Mouse (Mus musculus) spleen, postnatal 0 days (tissue): ENCODE data around the gene 1810010H24Rik. TPM values are rescaled to one million over a fixed set of nuclear protein-coding genes. Genes with fewer than 3 reads are reported as not detected.

ENCODE experiments used
- polyA plus RNA-seq: library from polyadenylated mRNA; unstranded; fragments of >200 nt; fragmentation: Nextera tagmentation; extraction: Ambion mirVana; gene quantifications from 2 replicates; pipeline ENCODE4 v1.2.1, GENCODE M21; 2015

Gene 1810010H24Rik
- 2.3 TPM in 2 replicates for polyA plus RNA-seq

DNA sequence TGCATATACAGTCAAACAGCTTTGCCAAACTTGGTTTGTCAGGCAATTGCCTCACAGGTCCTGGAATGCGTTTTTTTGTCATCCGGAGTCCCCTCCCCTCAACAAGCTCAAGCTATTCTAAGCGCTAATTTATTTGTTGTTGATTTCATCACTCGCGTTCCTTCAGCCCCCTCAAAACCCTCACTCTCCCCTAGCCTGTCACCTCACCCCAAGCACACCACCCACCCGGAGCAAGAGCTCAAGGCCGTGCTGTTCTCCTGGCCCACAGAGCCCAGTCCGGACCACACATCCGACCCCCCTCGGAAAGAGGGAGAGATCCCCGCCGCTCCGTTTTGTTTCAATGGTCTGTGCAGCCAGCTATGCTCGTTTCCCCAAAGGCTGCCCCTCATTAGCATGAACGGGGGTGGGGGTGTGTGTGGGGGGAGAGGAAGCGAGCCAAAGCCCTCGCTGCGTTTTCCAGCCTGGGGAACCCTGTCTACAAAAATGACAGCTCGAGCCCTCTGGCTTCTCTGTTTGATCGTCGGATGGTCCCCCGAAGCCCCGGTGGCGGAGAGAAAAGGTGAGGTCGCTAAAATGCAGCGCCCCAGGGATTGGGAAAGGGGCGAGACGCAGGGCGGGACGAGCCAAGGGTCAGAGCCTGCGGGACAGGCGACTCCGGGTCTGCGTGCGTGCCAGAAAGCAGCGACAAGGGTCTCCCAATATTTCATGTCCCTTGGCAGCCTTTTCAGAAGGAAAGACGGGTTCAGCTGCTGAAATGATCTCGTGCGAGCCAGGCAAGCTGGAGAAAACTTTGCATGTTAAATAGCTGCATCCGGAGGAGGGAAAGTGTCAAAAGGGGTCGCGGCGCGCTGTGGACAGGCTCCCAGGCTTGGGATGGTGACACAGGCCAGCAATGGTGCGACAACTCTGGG, at the start of gene 1810010H24Rik:
1810010H24Rik (plus strand) TSS at position 271 of the 911 bp plus-strand sequence.

DNA sequence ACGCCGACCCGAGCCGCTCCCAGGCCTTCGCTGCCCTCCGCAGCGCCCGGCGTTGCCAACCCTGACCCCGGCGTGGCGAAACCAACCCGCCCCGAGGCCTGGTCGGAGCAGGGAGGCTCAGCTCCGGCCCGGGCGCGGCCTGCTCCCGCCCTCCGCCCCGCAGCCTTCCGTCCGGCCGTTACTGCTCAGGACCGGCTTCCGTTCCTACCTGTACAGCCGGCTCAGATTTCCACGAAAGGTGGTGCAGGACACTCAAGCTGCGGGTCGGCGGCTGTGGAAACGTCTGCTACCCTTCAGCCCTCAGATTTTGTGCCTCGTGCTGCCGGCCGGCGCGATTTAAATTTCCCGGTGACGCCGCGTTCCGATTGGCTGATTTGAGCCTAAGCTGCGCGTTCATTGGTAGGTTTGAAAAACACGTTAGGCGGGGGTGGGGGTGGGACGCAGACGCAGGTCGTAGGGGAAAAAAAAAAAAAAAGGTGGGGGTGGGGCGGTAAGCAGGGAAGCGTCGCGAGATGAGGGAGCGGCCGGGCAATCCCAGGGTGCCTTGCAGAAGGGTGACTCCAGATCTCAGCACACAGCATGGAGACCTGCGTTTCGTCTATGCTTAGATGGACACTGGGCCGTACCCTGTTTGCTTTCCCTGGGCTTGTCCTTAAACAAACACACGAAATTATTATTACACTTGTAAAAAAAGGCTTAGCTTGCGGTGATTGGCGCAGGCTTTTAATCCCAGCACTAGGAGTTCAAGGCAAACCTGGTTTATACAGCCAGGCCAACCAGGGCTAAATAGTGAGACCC, 26.1 kb upstream of the 1810010H24Rik start, which contains the start of gene Kpna2:
Kpna2 (minus strand) TSS at position 391 of the 798 bp plus-strand sequence.

Other genes starting within 250 kb of the 1810010H24Rik start
- 7.1 and 7.8 TPM in 2 replicates for gene Polg2, start 246.1 kb upstream of the 1810010H24Rik start, polyA plus RNA-seq
- gene Ddx5, start 236.5 kb upstream of the 1810010H24Rik start, polyA plus RNA-seq = 200 and 214 TPM in 2 replicates
- 10.7 and 14.1 TPM in 2 replicates for gene Cep95, start 236.4 kb upstream of the 1810010H24Rik start, polyA plus RNA-seq
- gene Smurf2, start 105.0 kb upstream of the 1810010H24Rik start, polyA plus RNA-seq = 5.4 and 6.8 TPM in 2 replicates
- gene Kpna2, start 26.1 kb upstream of the 1810010H24Rik start, polyA plus RNA-seq = 210 and 218 TPM in 2 replicates
- 19.0 and 24.2 TPM in 2 replicates for gene Bptf, start 106.4 kb downstream of the 1810010H24Rik start, polyA plus RNA-seq
- gene Nol11, start 163.7 kb downstream of the 1810010H24Rik start, polyA plus RNA-seq = 23.3 and 23.7 TPM in 2 replicates